Mouse (Mus musculus) Patski (cell line): ENCODE measurements around the gene Shq1. TPM values are rescaled to one million over a fixed set of nuclear protein-coding genes. Genes with fewer than 3 reads are reported as not detected.
A peak's percentile ranks its signal among the peaks of the same experiment; 100 is the strongest.

ENCODE experiments used
- ATAC-seq: fragments of 100-300 bp; one replicate; pipeline ENCODE4 v1.8.0; 2021
- CTCF ChIA-PET: fragments of 350-600 bp; sonication (Branson Sonifier 250); formaldehyde crosslinking; loops from one replicate; lab custom pipeline; 2022; ENCODE audit warnings: inconsistent platforms; lab: Charles Lee
- POLR2A ChIA-PET: fragments of 350-600 bp; sonication (Branson Sonifier 250); formaldehyde crosslinking; loops from one replicate; lab custom pipeline; 2022; ENCODE audit warnings: antibody characterized with exemption, inconsistent platforms; lab: Charles Lee
- DNase-seq: peaks from one replicate; pipeline ENCODE4 v3.0.0-alpha.2; 2011; ENCODE audit warnings: low read depth, low spot score
- H3K27me3 ChIP-seq: fragments of 371-371 bp; one replicate; pipeline ENCODE4 v1.5.1; 2021
- CTCF ChIP-seq: fragments of 100-300 bp; IDR thresholded peaks from one replicate; pipeline ENCODE4 v1.5.1; 2021
- in situ Hi-C: fragments of 300-500 bp; cut with MboI; formaldehyde crosslinking; loops from 3 replicates; pipeline ENCODE4 v1.11.1; 2018; ENCODE audit warnings: low pct_unique_long_range_greater_than_20kb, mixed read lengths
- polyA plus RNA-seq: library from polyadenylated mRNA; unstranded; gene quantifications from one replicate; pipeline ENCODE4 v1.2.3, GENCODE M21; 2021

Gene Shq1
- polyA plus RNA-seq, 1 experiment from 2014 or later, result 14.4 TPM

GRCm38 (mm10) chr6:100562719-100563551 lies 108.0 kb downstream of the Shq1 start:
- ChIA-PET CTCF (interaction anchor here (0.9 kb wide), 1 partner anchor 11 kb away, joined by 3 read pairs; no protein-coding TSS in a partner anchor), POLR2A (interaction anchor here (1.3 kb wide), 1 partner anchor 20 kb away, joined by 3 read pairs; no protein-coding TSS in a partner anchor)
- H3K27me3 ChIP-seq, result no peaks in the 10 kb centered on the region
- in situ Hi-C loops, result no loop called here
- DNase-seq (no peak), ATAC-seq (no peak)
- no peak for TF ChIP-seq CTCF

- no peak for TF ChIP-seq CTCF
- ATAC-seq (peak; percentile 91), DNase-seq (peak; percentile 81)
- in situ Hi-C loops, result no loop called here
- H3K27me3 ChIP-seq, result no peaks in the 10 kb centered on the region
- POLR2A ChIA-PET, result interaction anchor here (1.1 kb wide), 1 partner anchor 14 kb away, joined by 3 read pairs; no protein-coding TSS in a partner anchor
- CTCF ChIA-PET, result interaction anchor here (0.8 to 1.3 kb wide), 5 partner anchors 21 to 357 kb away, joined by 3 read pairs; no protein-coding TSS in a partner anchor
These were observed 112.9 kb downstream of the Shq1 start for GRCm38 (mm10) chr6:100558057-100558456.

- CTCF ChIA-PET, result no interaction called here
- POLR2A ChIA-PET, result no interaction called here
- no peak for TF ChIP-seq CTCF
- DNase-seq (no peak), ATAC-seq (no peak)
- peaks cover 13% of the 10 kb centered on the region for H3K27me3 ChIP-seq
- in situ Hi-C loops, result no loop called here
These were observed 128.6 kb downstream of the Shq1 start for GRCm38 (mm10) chr6:100542154-100542997.

GRCm38 (mm10) chr6:100539698-100540097 lies 131.3 kb downstream of the Shq1 start:
- no peak for ATAC-seq
- TF ChIP-seq CTCF, result peak; percentile 68
- ChIA-PET POLR2A (no interaction called here), CTCF (no interaction called here)
- in situ Hi-C loops, result no loop called here
- no peak for DNase-seq
- peaks cover 9% of the 10 kb centered on the region for H3K27me3 ChIP-seq

- CTCF ChIA-PET, result no interaction called here
- ATAC-seq (no peak), DNase-seq (no peak)
- peaks cover 4% of the 10 kb centered on the region for H3K27me3 ChIP-seq
- POLR2A ChIA-PET, result no interaction called here
- no peak for TF ChIP-seq CTCF
- in situ Hi-C loops, result no loop called here
These were observed 132.4 kb downstream of the Shq1 start for GRCm38 (mm10) chr6:100538570-100538969.

- DNase-seq, result no peak
- no peak for TF ChIP-seq CTCF
- in situ Hi-C loops, result no loop called here
- H3K27me3 ChIP-seq, result peaks cover 4% of the 10 kb centered on the region
- ATAC-seq, result no peak
- CTCF ChIA-PET, result no interaction called here
- POLR2A ChIA-PET, result no interaction called here
These were observed 133.0 kb downstream of the Shq1 start for GRCm38 (mm10) chr6:100537987-100538386.

GRCm38 (mm10) chr6:100537042-100537441 lies 133.9 kb downstream of the Shq1 start:
- TF ChIP-seq CTCF, result no peak
- H3K27me3 ChIP-seq, result peaks cover 4% of the 10 kb centered on the region
- ATAC-seq (no peak), DNase-seq (no peak)
- POLR2A ChIA-PET, result no interaction called here
- in situ Hi-C loops, result no loop called here
- CTCF ChIA-PET, result no interaction called here

GRCm38 (mm10) chr6:100533364-100533763 lies 137.6 kb downstream of the Shq1 start:
- ChIA-PET CTCF (no interaction called here), POLR2A (no interaction called here)
- in situ Hi-C loops, result no loop called here
- peaks cover under 1% of the 10 kb centered on the region for H3K27me3 ChIP-seq
- ATAC-seq, result no peak
- DNase-seq, result no peak
- TF ChIP-seq CTCF, result no peak

- DNase-seq, result no peak
- CTCF ChIA-PET, result no interaction called here
- no peaks in the 10 kb centered on the region for H3K27me3 ChIP-seq
- no peak for ATAC-seq
- in situ Hi-C loops, result no loop called here
- POLR2A ChIA-PET, result no interaction called here
- no peak for TF ChIP-seq CTCF
These were observed 138.6 kb downstream of the Shq1 start for GRCm38 (mm10) chr6:100532326-100532725.

- ATAC-seq (no peak), DNase-seq (no peak)
- H3K27me3 ChIP-seq, result no peaks in the 10 kb centered on the region
- ChIA-PET CTCF (no interaction called here), POLR2A (no interaction called here)
- in situ Hi-C loops, result loop anchor here (5.0 kb wide), 1 partner anchor 397 kb away; no protein-coding TSS in a partner anchor
- no peak for TF ChIP-seq CTCF
These were observed 141.3 kb downstream of the Shq1 start for GRCm38 (mm10) chr6:100529673-100530072.
